ENCODE assay signal across 8 mouse cellular contexts in genomic region chr1:105908029-105908876, GRCm38 (mm10).
DNase-seq lines count a peak whose midpoint lies in the region; ATAC-seq and TF ChIP-seq lines count a peak whose summit lies in the region.

No protein-coding gene starts in this region.

- peaks cover 18% of the 10 kb centered on the region for H3K4me1 ChIP-seq in hindbrain, embryonic 13.5 days (replicated peaks)
- H3K4me1 ChIP-seq in hindbrain, embryonic 10.5 days (replicated peaks) = peaks cover 9% of the 10 kb centered on the region
- H3K4me1 ChIP-seq in cerebellum, adult 2 months (ENCODE audit: control insufficient read depth, insufficient read depth, low read length) = peaks cover 23% of the 10 kb centered on the region
- H3K4me1 ChIP-seq in hindbrain, postnatal 0 days (ENCODE audit: insufficient read depth, low read length) = peaks cover 15% of the 10 kb centered on the region; the same call in 1 of the 2 replicates
- peaks cover 10% of the 10 kb centered on the region; the same call in 1 of the 2 replicates for H3K4me1 ChIP-seq in limb, embryonic 15.5 days

- H3K9ac ChIP-seq in hindbrain, embryonic 13.5 days = no peak overlapping the region
- no peak overlapping the region for H3K9ac ChIP-seq in hindbrain, postnatal 0 days (replicated peaks; ENCODE audit: low read length)
- no peak overlapping the region for H3K9ac ChIP-seq in limb, embryonic 15.5 days

- WGBS in hindbrain, embryonic 13.5 days = 39% methylated on average over 15 of the region's 15 CpGs
- WGBS in hindbrain, embryonic 10.5 days = 53% methylated on average over 15 of the region's 15 CpGs
- WGBS in cerebellum, adult 2 months = 12% methylated on average over 15 of the region's 15 CpGs
- 24% methylated on average over 15 of the region's 15 CpGs for whole genome bisulfite sequencing in hindbrain, postnatal 0 days
- WGBS in limb, embryonic 15.5 days = 16% methylated on average over 15 of the region's 15 CpGs

- H3K27me3 ChIP-seq in hindbrain, embryonic 13.5 days = no peaks in the 10 kb centered on the region
- no peaks in the 10 kb centered on the region for H3K27me3 ChIP-seq in hindbrain, embryonic 10.5 days (ENCODE audit: insufficient read depth, poor library complexity, severe bottlenecking)
- H3K27me3 ChIP-seq in cerebellum, adult 2 months (ENCODE audit: control insufficient read depth, insufficient read depth, low read length) = no peaks in the 10 kb centered on the region
- no peaks in the 10 kb centered on the region for H3K27me3 ChIP-seq in hindbrain, postnatal 0 days (ENCODE audit: insufficient read depth, low read length)
- no peaks in the 10 kb centered on the region for H3K27me3 ChIP-seq in limb, embryonic 15.5 days

- H3K27ac ChIP-seq in hindbrain, embryonic 13.5 days = no peak overlapping the region
- no peak overlapping the region for H3K27ac ChIP-seq in hindbrain, embryonic 10.5 days
- H3K27ac ChIP-seq in cerebellum, adult 2 months (ENCODE audit: insufficient read depth, low read length) = no peak overlapping the region
- peak overlapping the region; percentile 58; the same call in 1 of the 2 replicates for H3K27ac ChIP-seq in hindbrain, postnatal 0 days
- no peak overlapping the region for H3K27ac ChIP-seq in limb, embryonic 15.5 days

- no peak overlapping the region for H3K4me2 ChIP-seq in hindbrain, embryonic 13.5 days
- no peak overlapping the region for H3K4me2 ChIP-seq in hindbrain, postnatal 0 days (ENCODE audit: low read depth, low read length)
- H3K4me2 ChIP-seq in limb, embryonic 15.5 days = no peak overlapping the region

- H3K9me3 ChIP-seq in hindbrain, embryonic 13.5 days = no peaks in the 10 kb centered on the region
- 0 out of 2 replicates have a peak, but pooled peaks cover 3% of the 10 kb centered on the region for H3K9me3 ChIP-seq in hindbrain, embryonic 10.5 days
- no peaks in the 10 kb centered on the region for H3K9me3 ChIP-seq in hindbrain, postnatal 0 days (ENCODE audit: low read length)
- no peaks in the 10 kb centered on the region for H3K9me3 ChIP-seq in limb, embryonic 15.5 days

- DNase-seq in hindbrain, embryonic 10.5 days (ENCODE audit: low spot score) = no peak
- DNase-seq in cerebellum, adult 2 months = peak; percentile 68 to 74
- peak; percentile 55 for DNase-seq in hindbrain, postnatal 0 days (ENCODE audit: low spot score)
- peak; percentile 37 to 52 for DNase-seq in right cerebral cortex, adult 2 months (ENCODE audit: low spot score in 2 of 2)
- no peak for DNase-seq in testis, postnatal 14 days (ENCODE audit: low spot score)
- DNase-seq in urinary bladder, adult 2 months (ENCODE audit: low spot score) = no peak

- no peak overlapping the region for H3K4me3 ChIP-seq in hindbrain, embryonic 13.5 days
- no peak overlapping the region for H3K4me3 ChIP-seq in hindbrain, embryonic 10.5 days
- no peak overlapping the region for H3K4me3 ChIP-seq in cerebellum, adult 2 months (replicated peaks; ENCODE audit: insufficient read depth, low read depth, low read length)
- no peak overlapping the region for H3K4me3 ChIP-seq in hindbrain, postnatal 0 days (ENCODE audit: low read length)
- no peak overlapping the region for H3K4me3 ChIP-seq in limb, embryonic 15.5 days

- no peaks in the 10 kb centered on the region for H3K36me3 ChIP-seq in hindbrain, embryonic 13.5 days
- H3K36me3 ChIP-seq in hindbrain, embryonic 10.5 days = no peaks in the 10 kb centered on the region
- H3K36me3 ChIP-seq in hindbrain, postnatal 0 days (ENCODE audit: insufficient read depth, low read length) = no peaks in the 10 kb centered on the region
- no peaks in the 10 kb centered on the region for H3K36me3 ChIP-seq in limb, embryonic 15.5 days

- ATAC-seq in hindbrain, embryonic 13.5 days (ENCODE audit: low FRiP score) = peak; percentile 71
- peak; percentile 41 for ATAC-seq in hindbrain, postnatal 0 days
- 0 out of 2 replicates have a peak, but pooled peaks have one; percentile 44 for ATAC-seq in limb, embryonic 15.5 days (ENCODE audit: insufficient number of reproducible peaks, low FRiP score, low TSS enrichment, low read depth)

- no peak for TF ChIP-seq POLR2A in cerebellum, adult 2 months (IDR thresholded peaks at IDR 0.05; ENCODE audit: borderline replicate concordance, insufficient read depth, low read length)

- no peak for TF ChIP-seq CTCF in cerebellum, adult 2 months (IDR thresholded peaks at IDR 0.05; ENCODE audit: borderline replicate concordance, insufficient read depth, low read depth, low read length)
- no peak for TF ChIP-seq CTCF in hindbrain, postnatal 0 days (IDR thresholded peaks at IDR 0.05; ENCODE audit: low read depth)

Comparison
In these comparisons a context has a peak if more than half of its experiments do, and no peak if none do; other contexts are left out.
1. DNase-seq: peak in cerebellum, adult 2 months (2 of 2), hindbrain, postnatal 0 days (single experiment) and right cerebral cortex, adult 2 months (2 of 2); none in hindbrain, embryonic 10.5 days (single experiment), testis, postnatal 14 days (single experiment) and urinary bladder, adult 2 months (single experiment).
2. Peak in every context shown above with its lines, with median percentiles within 50 percentile points of each other: ATAC-seq.